Mouse (Mus musculus) gastrocnemius, postnatal 10 days (tissue): ENCODE data around the gene Chchd6. TPM values are rescaled to one million over a fixed set of nuclear protein-coding genes. Genes with fewer than 3 reads are reported as not detected.

Source experiments
- DNase-seq: peaks from one replicate; pipeline ENCODE4 v3.0.0; 2021; ENCODE audit warnings: mixed read lengths
- total RNA-seq, 2 experiments: library from RNA; stranded (reverse); gene quantifications; 2 replicates each; pipeline ENCODE4 v1.2.3; 2021

The Chchd6 gene
- total RNA-seq, 2 experiments from 2014 or later = 5.3 to 5.7 TPM

GRCm38 (mm10) chr6:89585696-89586095 lies 9.8 kb downstream of the Chchd6 start:
- no peak for DNase-seq

DNA sequence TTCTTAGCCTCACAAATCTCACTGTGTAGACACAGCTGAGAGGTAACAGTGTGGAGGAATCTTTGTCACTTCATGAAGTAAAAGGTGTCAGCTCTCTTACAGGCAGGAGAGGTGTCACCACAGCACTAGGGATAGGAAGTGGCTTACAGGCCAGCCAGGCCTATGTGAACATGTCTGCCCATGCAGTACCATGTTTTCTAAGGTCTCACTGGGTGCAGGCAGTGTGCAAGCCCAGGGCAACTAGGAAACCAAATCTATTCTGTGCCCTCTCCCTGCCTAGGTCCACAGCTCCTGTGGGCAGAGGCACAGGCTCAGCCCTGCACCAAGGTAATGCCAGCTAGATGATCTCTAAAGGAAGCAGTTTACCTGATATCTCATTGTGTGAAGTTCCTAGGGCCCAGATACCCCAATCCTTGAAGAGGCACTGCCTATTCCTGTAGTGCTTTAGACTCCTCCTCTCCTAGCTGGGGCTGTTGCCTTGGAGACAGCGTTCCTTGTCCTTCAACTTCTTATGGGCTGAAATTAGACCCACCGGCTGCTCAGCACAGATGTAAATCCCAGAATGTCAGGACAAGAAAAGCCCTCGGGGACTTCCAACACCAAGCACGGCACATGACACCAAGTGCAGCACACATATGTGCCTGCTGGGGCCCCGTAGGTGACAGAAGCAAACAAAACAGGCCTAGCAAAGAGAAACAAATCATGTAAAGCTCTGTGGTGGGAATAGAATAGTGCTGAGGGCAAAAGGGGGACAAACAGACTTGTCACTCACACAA lies 10.6 kb downstream of the Chchd6 start:
- DNase-seq = no peak

DNA sequence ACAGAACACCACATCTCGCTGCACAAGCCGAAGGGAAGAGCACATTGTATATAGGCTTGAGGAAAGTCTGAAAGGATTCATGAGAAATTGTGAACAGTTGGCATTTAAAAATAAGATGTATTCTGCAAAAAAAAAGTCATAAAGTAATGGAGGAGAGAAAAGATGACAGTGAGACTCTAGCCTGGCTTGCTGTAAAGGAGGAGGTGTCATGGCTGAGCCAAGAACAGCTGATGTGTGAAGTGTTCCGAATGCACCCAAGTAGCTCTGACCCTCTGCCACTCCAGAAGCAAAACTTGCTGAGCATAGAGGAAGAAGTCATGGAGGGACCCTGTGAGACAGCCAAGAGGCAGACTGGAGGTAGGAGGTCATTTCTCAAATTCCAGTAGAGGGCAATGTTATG lies 12.3 kb downstream of the Chchd6 start:
- no peak for DNase-seq

- no peak for DNase-seq
Measured at GRCm38 (mm10) chr6:89574641-89575040, 20.8 kb downstream of the Chchd6 start.

GRCm38 (mm10) chr6:89573768-89574167 lies 21.7 kb downstream of the Chchd6 start:
- DNase-seq = no peak

- DNase-seq = no peak
Measured at GRCm38 (mm10) chr6:89572921-89573636, 22.4 kb downstream of the Chchd6 start.

DNA sequence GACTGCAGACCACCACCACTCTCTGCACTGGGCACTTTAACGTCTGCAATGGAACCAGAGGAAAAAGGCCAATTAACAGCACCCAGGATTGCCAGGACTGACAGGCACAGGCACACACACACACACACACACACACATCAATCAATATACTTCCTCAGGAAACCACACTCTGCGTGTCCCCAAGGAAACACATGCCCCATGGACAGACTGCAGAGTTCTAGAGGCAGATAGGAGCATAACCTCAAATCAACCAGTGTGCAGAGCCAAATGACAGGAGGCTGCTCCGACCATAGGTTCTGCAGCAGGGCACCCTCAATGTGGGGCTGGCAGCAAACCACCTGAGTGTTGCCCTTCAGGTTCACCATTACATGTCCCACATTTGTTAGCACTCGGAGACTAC lies 26.1 kb downstream of the Chchd6 start:
- no peak for DNase-seq

- DNase-seq = no peak
Measured at GRCm38 (mm10) chr6:89566740-89567139, 28.7 kb downstream of the Chchd6 start.

- DNase-seq = no peak
Measured at GRCm38 (mm10) chr6:89563381-89563780, 32.1 kb downstream of the Chchd6 start.

DNA sequence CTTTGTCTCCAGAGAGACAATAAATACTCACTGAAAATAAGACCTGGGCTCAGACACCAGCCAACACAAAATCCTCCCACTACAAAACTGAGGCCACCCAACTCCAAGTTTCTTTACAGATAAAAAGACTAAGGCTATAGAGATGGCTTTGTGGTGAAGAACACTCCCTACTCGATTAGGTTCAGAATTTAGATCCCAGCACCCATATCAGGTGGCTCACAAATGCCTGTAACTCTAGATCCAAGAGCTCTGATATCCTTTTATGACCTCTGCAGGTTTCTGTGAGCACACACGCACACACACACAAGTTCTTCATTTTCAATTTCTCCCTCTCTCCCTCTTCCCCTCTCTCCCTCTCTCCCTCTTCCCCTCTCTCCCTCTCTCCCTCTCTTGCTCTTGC lies 34.6 kb downstream of the Chchd6 start:
- DNase-seq = no peak

- no peak for DNase-seq
Measured at GRCm38 (mm10) chr6:89557654-89558053, 37.8 kb downstream of the Chchd6 start.

- DNase-seq = no peak
Measured at GRCm38 (mm10) chr6:89556566-89556965, 38.9 kb downstream of the Chchd6 start.

GRCm38 (mm10) chr6:89555971-89556370 lies 39.5 kb downstream of the Chchd6 start:
- DNase-seq = no peak

GRCm38 (mm10) chr6:89554029-89554428 lies 41.4 kb downstream of the Chchd6 start:
- no peak for DNase-seq

- peak; percentile 86 for DNase-seq
Measured at GRCm38 (mm10) chr6:89553012-89553704, 42.3 kb downstream of the Chchd6 start.

GRCm38 (mm10) chr6:89552321-89553011 lies 43.0 kb downstream of the Chchd6 start:
- no peak for DNase-seq

- no peak for DNase-seq
Measured at GRCm38 (mm10) chr6:89549157-89549556, 46.3 kb downstream of the Chchd6 start.

DNA sequence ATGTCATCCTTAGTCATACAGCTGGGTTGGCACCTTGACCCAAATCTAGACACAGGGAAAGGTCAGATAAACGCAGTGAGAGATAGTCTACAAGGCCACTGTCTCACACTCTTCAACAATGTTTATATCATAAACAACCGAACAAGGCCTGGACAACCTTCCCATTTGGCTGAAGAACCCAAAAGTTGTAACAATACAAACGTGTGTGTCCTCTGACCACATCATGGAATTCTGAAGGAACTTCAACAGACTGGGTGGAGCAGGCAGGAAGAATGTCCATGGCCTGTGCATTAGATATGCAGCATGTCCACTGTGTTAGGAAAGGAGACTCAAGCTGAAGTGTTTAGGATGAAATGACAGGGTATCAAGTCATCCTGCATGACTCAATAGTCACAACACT lies 47.5 kb downstream of the Chchd6 start:
- DNase-seq = no peak

GRCm38 (mm10) chr6:89538102-89538751 lies 57.2 kb downstream of the Chchd6 start:
- DNase-seq = no peak

DNA sequence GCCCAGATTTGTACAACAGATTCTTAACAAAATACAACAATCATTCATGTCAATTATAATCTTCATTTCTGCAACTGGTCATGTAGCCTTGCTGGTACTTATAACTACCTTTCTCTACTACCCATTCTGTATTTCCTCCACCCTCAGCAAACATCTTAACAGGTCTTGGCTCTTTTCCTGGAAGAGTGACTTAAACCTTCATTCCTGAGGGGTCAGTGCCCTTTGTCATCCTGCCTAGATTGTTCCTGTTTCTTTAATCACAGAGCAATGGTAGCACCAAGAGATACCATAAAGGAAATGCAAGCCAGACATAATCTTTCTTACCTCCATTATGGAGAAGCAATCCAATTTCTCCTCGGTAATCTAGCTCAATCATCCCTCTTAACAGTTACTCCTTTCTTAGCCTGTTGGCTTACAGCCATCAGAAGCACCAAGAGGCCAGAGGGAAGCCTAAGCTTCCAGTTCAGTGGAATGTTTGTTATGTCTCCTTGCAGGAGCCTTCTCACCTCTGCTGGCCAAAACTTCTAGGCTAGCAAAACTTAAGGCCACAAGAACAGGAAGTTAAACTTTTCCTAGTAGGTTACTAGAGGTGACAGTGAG lies 59.7 kb downstream of the Chchd6 start:
- no peak for DNase-seq

DNA sequence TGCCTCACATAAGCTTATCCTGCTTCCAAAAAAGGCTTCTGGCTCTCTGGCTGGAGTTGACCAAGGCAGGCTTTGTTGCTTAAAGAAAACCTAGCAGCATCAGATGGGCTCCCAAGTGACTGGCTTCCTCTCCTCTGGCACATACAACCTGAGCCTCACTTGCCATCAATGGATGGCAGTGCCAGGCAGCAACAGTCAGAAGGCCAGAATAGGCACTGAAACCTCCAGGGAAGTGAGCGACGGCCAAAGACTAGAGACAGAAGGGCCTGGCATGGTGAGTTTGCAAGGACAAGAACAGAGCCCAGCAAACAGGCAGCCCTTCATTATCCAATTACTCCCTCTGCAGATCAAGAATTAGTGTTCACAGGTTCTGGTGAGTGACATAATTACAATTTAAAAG lies 70.7 kb downstream of the Chchd6 start:
- DNase-seq = no peak

- DNase-seq = no peak
Measured at GRCm38 (mm10) chr6:89510154-89510553, 85.3 kb downstream of the Chchd6 start.
